Mouse (Mus musculus) hindbrain, embryonic 10.5 days (tissue): Measurements from ENCODE around the gene Nelfb. TPM values are rescaled to one million over a fixed set of nuclear protein-coding genes. Genes with fewer than 3 reads are reported as not detected.

Experiments
- DNase-seq: peaks from one replicate; pipeline ENCODE4 v3.0.0-alpha.2; 2017; ENCODE audit warnings: low spot score
- H3K27ac ChIP-seq: fragments of 300-500 bp; sonication (generic); 2 replicates; pipeline ENCODE4 v1.5.1; 2016; ENCODE audit warnings: mild to moderate bottlenecking, moderate library complexity
- H3K27me3 ChIP-seq: fragments of 300-500 bp; sonication (generic); 2 replicates; pipeline ENCODE4 v1.6.1; 2016; ENCODE audit warnings: mild to moderate bottlenecking; ENCODE audit not compliant: poor library complexity, insufficient read depth, severe bottlenecking
- H3K36me3 ChIP-seq: fragments of 300-500 bp; sonication (generic); 2 replicates; pipeline ENCODE4 v1.6.1; 2016; ENCODE audit warnings: mild to moderate bottlenecking, moderate library complexity
- H3K4me1 ChIP-seq: fragments of 300-500 bp; sonication (generic); replicated peaks from 2 replicates; pipeline ENCODE4 v1.6.1; 2016; ENCODE audit warnings: mild to moderate bottlenecking
- H3K4me3 ChIP-seq: fragments of 300-500 bp; sonication (generic); 2 replicates; pipeline ENCODE4 v1.5.1; 2016; ENCODE audit warnings: mild to moderate bottlenecking, moderate library complexity
- H3K9me3 ChIP-seq: fragments of 300-500 bp; sonication (generic); 2 replicates; pipeline ENCODE4 v1.6.1; 2016; ENCODE audit warnings: mild to moderate bottlenecking, moderate library complexity
- WGBS: fragments of 180-500 bp; shearing (Covaris S2); methylation state at CpG from one replicate; pipeline ENCODE4 v1.1.7; 2016; 5-methylcytosine and 5-hydroxymethylcytosine counted together
- polyA plus RNA-seq: library from polyadenylated mRNA; unstranded; fragments of >200 nt; fragmentation: Nextera tagmentation; extraction: Ambion mirVana; gene quantifications from 2 replicates; pipeline ENCODE4 v1.2.1, GENCODE M21; 2016

The Nelfb gene
- polyA plus RNA-seq, 1 experiment from 2014 or later: 123 TPM

GRCm38 (mm10) chr2:25240310-25240709 is 29.0 kb upstream of the Nelfb start:
- Histone ChIP-seq H3K4me1 (peaks cover 40% of the 10 kb centered on the region), H3K27ac (peak overlapping the region; percentile 87), H3K36me3 (peaks cover 15% of the 10 kb centered on the region), H3K9me3 (no peaks in the 10 kb centered on the region), H3K4me3 (peak overlapping the region; percentile 73), H3K27me3 (peaks cover 46% of the 10 kb centered on the region)
- 49% methylated on average over 8 of the region's 8 CpGs for WGBS
- no peak for DNase-seq

- H3K36me3 ChIP-seq: peaks cover 9% of the 10 kb centered on the region
- no peaks in the 10 kb centered on the region for H3K9me3 ChIP-seq
- peaks cover 40% of the 10 kb centered on the region for H3K4me1 ChIP-seq
- DNase-seq: no peak
- peaks cover 46% of the 10 kb centered on the region for H3K27me3 ChIP-seq
- WGBS: 76% methylated on average over 3 of the region's 3 CpGs
- H3K27ac ChIP-seq: no peak overlapping the region
- no peak overlapping the region for H3K4me3 ChIP-seq
These were observed 28.5 kb upstream of the Nelfb start for GRCm38 (mm10) chr2:25239766-25240165.

GRCm38 (mm10) chr2:25238106-25238505 is 26.8 kb upstream of the Nelfb start:
- Histone ChIP-seq H3K9me3 (no peaks in the 10 kb centered on the region), H3K27me3 (peaks cover 33% of the 10 kb centered on the region), H3K27ac (no peak overlapping the region), H3K36me3 (no peaks in the 10 kb centered on the region), H3K4me3 (no peak overlapping the region), H3K4me1 (peaks cover 35% of the 10 kb centered on the region)
- DNase-seq: no peak

GRCm38 (mm10) chr2:25237522-25237921 is 26.2 kb upstream of the Nelfb start:
- H3K4me1 ChIP-seq: peaks cover 33% of the 10 kb centered on the region
- H3K9me3 ChIP-seq: no peaks in the 10 kb centered on the region
- DNase-seq: no peak
- H3K27me3 ChIP-seq: peaks cover 27% of the 10 kb centered on the region
- 74% methylated on average over 4 of the region's 4 CpGs for WGBS
- no peak overlapping the region for H3K4me3 ChIP-seq
- no peaks in the 10 kb centered on the region for H3K36me3 ChIP-seq
- no peak overlapping the region for H3K27ac ChIP-seq

- WGBS: 35% methylated on average over 8 of the region's 8 CpGs
- no peak within 1 kb of the TSS for H3K27ac ChIP-seq
- no peaks in the 10 kb centered on the region for H3K36me3 ChIP-seq
These were observed 25.3 kb upstream of the Nelfb start, which contains the start of gene Rnf224 for GRCm38 (mm10) chr2:25236614-25237013. Gene Rnf224, minus strand, starts transcription at chr2:25236787.

GRCm38 (mm10) chr2:25234551-25235220 is 23.4 kb upstream of the Nelfb start:
- H3K4me3 ChIP-seq: no peak overlapping the region
- peaks cover 29% of the 10 kb centered on the region; the same call in 1 of the 2 replicates for H3K27me3 ChIP-seq
- H3K36me3 ChIP-seq: no peaks in the 10 kb centered on the region
- 77% methylated on average over 5 of the region's 5 CpGs for WGBS
- DNase-seq: no peak
- H3K9me3 ChIP-seq: no peaks in the 10 kb centered on the region
- H3K4me1 ChIP-seq: peaks cover 16% of the 10 kb centered on the region; the same call in 1 of the 2 replicates
- no peak overlapping the region for H3K27ac ChIP-seq

More at GRCm38 (mm10) chr2:25236614-25237013, 25.3 kb upstream of the Nelfb start, which contains the start of gene Rnf224:
- peaks cover 31% of the 10 kb centered on the region for H3K4me1 ChIP-seq
- no peak for DNase-seq
- no peak within 1 kb of the TSS for H3K4me3 ChIP-seq
- H3K9me3 ChIP-seq: no peaks in the 10 kb centered on the region
- H3K27me3 ChIP-seq: peaks cover 26% of the 10 kb centered on the region

GRCm38 (mm10) chr2:25234050-25234449 is 22.8 kb upstream of the Nelfb start, which contains the start of gene Slc34a3:
Gene Slc34a3, minus strand, starts transcription at chr2:25234364.
- peaks cover 22% of the 10 kb centered on the region; the same call in 1 of the 2 replicates for H3K27me3 ChIP-seq
- WGBS: 88% methylated on average over 3 of the region's 3 CpGs
- no peak within 1 kb of the TSS for H3K4me3 ChIP-seq
- no peaks in the 10 kb centered on the region for H3K36me3 ChIP-seq
- H3K4me1 ChIP-seq: peaks cover 18% of the 10 kb centered on the region
- H3K9me3 ChIP-seq: no peaks in the 10 kb centered on the region
- no peak for DNase-seq
- H3K27ac ChIP-seq: no peak within 1 kb of the TSS

GRCm38 (mm10) chr2:25233421-25233820 is 22.1 kb upstream of the Nelfb start:
- Histone ChIP-seq H3K27me3 (peaks cover 19% of the 10 kb centered on the region; the same call in 1 of the 2 replicates), H3K4me3 (no peak overlapping the region), H3K4me1 (peaks cover 25% of the 10 kb centered on the region), H3K27ac (no peak overlapping the region), H3K9me3 (no peaks in the 10 kb centered on the region), H3K36me3 (no peaks in the 10 kb centered on the region)
- no peak for DNase-seq
- WGBS: 82% methylated on average over 4 of the region's 4 CpGs

GRCm38 (mm10) chr2:25231038-25231437 is 19.7 kb upstream of the Nelfb start:
- H3K9me3 ChIP-seq: no peaks in the 10 kb centered on the region

GRCm38 (mm10) chr2:25230581-25230980 is 19.3 kb upstream of the Nelfb start:
- Histone ChIP-seq H3K4me3 (no peak overlapping the region), H3K36me3 (no peaks in the 10 kb centered on the region), H3K4me1 (peaks cover 40% of the 10 kb centered on the region), H3K9me3 (no peaks in the 10 kb centered on the region), H3K27me3 (peaks cover 19% of the 10 kb centered on the region; the same call in 1 of the 2 replicates), H3K27ac (no peak overlapping the region)
- no peak for DNase-seq
- WGBS: 93% methylated on average over 7 of the region's 7 CpGs

More at GRCm38 (mm10) chr2:25231038-25231437, 19.7 kb upstream of the Nelfb start:
- Histone ChIP-seq H3K4me3 (no peak overlapping the region), H3K27me3 (peaks cover 19% of the 10 kb centered on the region; the same call in 1 of the 2 replicates), H3K4me1 (peaks cover 36% of the 10 kb centered on the region), H3K27ac (no peak overlapping the region), H3K36me3 (no peaks in the 10 kb centered on the region)
- DNase-seq: no peak
- 51% methylated on average over 12 of the region's 12 CpGs for WGBS

GRCm38 (mm10) chr2:25229582-25229981 is 18.3 kb upstream of the Nelfb start:
- 88% methylated on average over 5 of the region's 5 CpGs for WGBS
- H3K27ac ChIP-seq: 0 out of 2 replicates have a peak overlapping the region, but pooled peaks have one; percentile 83
- H3K36me3 ChIP-seq: no peaks in the 10 kb centered on the region
- H3K4me1 ChIP-seq: peaks cover 45% of the 10 kb centered on the region
- peaks cover 19% of the 10 kb centered on the region; the same call in 1 of the 2 replicates for H3K27me3 ChIP-seq
- no peak overlapping the region for H3K4me3 ChIP-seq
- no peak for DNase-seq
- H3K9me3 ChIP-seq: no peaks in the 10 kb centered on the region

- Histone ChIP-seq H3K9me3 (no peaks in the 10 kb centered on the region), H3K4me3 (peak overlapping the region; percentile 43), H3K36me3 (no peaks in the 10 kb centered on the region), H3K27me3 (peaks cover 19% of the 10 kb centered on the region; the same call in 1 of the 2 replicates), H3K27ac (peak overlapping the region; percentile 83), H3K4me1 (peaks cover 45% of the 10 kb centered on the region)
- WGBS: 73% methylated on average over 6 of the region's 6 CpGs
- DNase-seq: no peak
These were observed 17.8 kb upstream of the Nelfb start for GRCm38 (mm10) chr2:25228995-25229530.

- peak; percentile 85 for DNase-seq
- Histone ChIP-seq H3K4me1 (peaks cover 49% of the 10 kb centered on the region), H3K9me3 (no peaks in the 10 kb centered on the region), H3K27me3 (peaks cover 19% of the 10 kb centered on the region; the same call in 1 of the 2 replicates), H3K36me3 (peaks cover 2% of the 10 kb centered on the region), H3K4me3 (peak overlapping the region; percentile 43), H3K27ac (peak overlapping the region; percentile 83)
- WGBS: under 1% methylated on average over 7 of the region's 7 CpGs
These were observed 17.2 kb upstream of the Nelfb start for GRCm38 (mm10) chr2:25228431-25228889.
